31 mouse cellular contexts compared by ENCODE assay signal in genomic region chr9:63511034-63511433, GRCm38 (mm10).
A peak's percentile ranks its signal among the peaks of the same experiment; 100 is the strongest.
DNase-seq lines count a peak whose midpoint lies in the region; ATAC-seq and TF ChIP-seq lines count a peak whose summit lies in the region.
"Had no signal": no experiment of that assay in that cellular context is flagged by ENCODE, and none has a peak within 500 bp of the region (broad histone marks: within the 10 kb centered on the region; RNA-seq: fewer than 3 reads in every experiment).

No protein-coding gene starts in this region.

- no peak overlapping the region for H3K4me2 ChIP-seq in forebrain, postnatal 0 days (ENCODE audit: low read depth)
- H3K4me2 ChIP-seq in forebrain, embryonic 13.5 days, result no peak overlapping the region
- no peak overlapping the region for H3K4me2 ChIP-seq in midbrain, embryonic 14.5 days (ENCODE audit: low read length)
- H3K4me2 ChIP-seq: heart, embryonic 15.5 days; hindbrain, embryonic 15.5 days; kidney, embryonic 15.5 days; limb, embryonic 12.5 days; liver, embryonic 13.5 days; midbrain, embryonic 13.5 days had no signal

- TF ChIP-seq POLR2A in brain, embryonic 14.5 days (IDR thresholded peaks at IDR 0.05; ENCODE audit: borderline replicate concordance, extremely low read depth, insufficient read depth, insufficient read length, poor library complexity, severe bottlenecking), result no peak

- peaks cover 4% of the 10 kb centered on the region; the same call in 1 of the 2 replicates for H3K27me3 ChIP-seq in forebrain, postnatal 0 days (ENCODE audit: insufficient read depth, low read length)
- peaks cover 80% of the 10 kb centered on the region for H3K27me3 ChIP-seq in forebrain, embryonic 13.5 days
- no peaks in the 10 kb centered on the region for H3K27me3 ChIP-seq in midbrain, embryonic 14.5 days (ENCODE audit: control insufficient read depth, insufficient read depth, low read length)
- no peaks in the 10 kb centered on the region; the same call in 1 of the 2 replicates for H3K27me3 ChIP-seq in midbrain, embryonic 10.5 days (ENCODE audit: low read depth, poor library complexity, severe bottlenecking)
- H3K27me3 ChIP-seq: heart, embryonic 15.5 days; hindbrain, embryonic 15.5 days; kidney, embryonic 15.5 days; limb, embryonic 12.5 days; liver, embryonic 13.5 days had no signal

- WGBS in forebrain, postnatal 0 days, result 75% methylated on average over 4 of the region's 4 CpGs
- WGBS in forebrain, embryonic 13.5 days, result 88% methylated on average over 4 of the region's 4 CpGs
- WGBS in midbrain, embryonic 14.5 days, result 85% methylated on average over 4 of the region's 4 CpGs
- 87% methylated on average over 4 of the region's 4 CpGs for WGBS in midbrain, embryonic 10.5 days

- H3K36me3 ChIP-seq in forebrain, postnatal 0 days (ENCODE audit: insufficient read depth), result no peaks in the 10 kb centered on the region
- no peaks in the 10 kb centered on the region for H3K36me3 ChIP-seq in forebrain, embryonic 13.5 days (ENCODE audit: poor library complexity, severe bottlenecking)
- no peaks in the 10 kb centered on the region for H3K36me3 ChIP-seq in midbrain, embryonic 14.5 days (ENCODE audit: control insufficient read depth, insufficient read depth, low read length)
- H3K36me3 ChIP-seq in midbrain, embryonic 10.5 days, result no peaks in the 10 kb centered on the region
- H3K36me3 ChIP-seq: heart, embryonic 10.5 days; heart, embryonic 15.5 days; hindbrain, embryonic 15.5 days; kidney, embryonic 15.5 days; limb, embryonic 12.5 days; liver, embryonic 13.5 days; midbrain, embryonic 13.5 days had no signal

- H3K9me3 ChIP-seq in forebrain, postnatal 0 days (ENCODE audit: low read length), result no peaks in the 10 kb centered on the region
- H3K9me3 ChIP-seq in forebrain, embryonic 13.5 days (replicated peaks), result no peaks in the 10 kb centered on the region
- no peaks in the 10 kb centered on the region for H3K9me3 ChIP-seq in midbrain, embryonic 14.5 days (ENCODE audit: control insufficient read depth, low read length)
- no peaks in the 10 kb centered on the region for H3K9me3 ChIP-seq in midbrain, embryonic 10.5 days (replicated peaks)
- H3K9me3 ChIP-seq: heart, embryonic 10.5 days; heart, embryonic 15.5 days; hindbrain, embryonic 15.5 days; kidney, embryonic 15.5 days; limb, embryonic 12.5 days; liver, embryonic 13.5 days; megakaryocyte, embryonic 14.5 days; midbrain, embryonic 13.5 days had no signal

- H3K4me1 ChIP-seq in forebrain, postnatal 0 days (ENCODE audit: insufficient read depth), result no peaks in the 10 kb centered on the region
- H3K4me1 ChIP-seq in forebrain, embryonic 13.5 days, result no peaks in the 10 kb centered on the region
- H3K4me1 ChIP-seq in midbrain, embryonic 14.5 days (ENCODE audit: control insufficient read depth, insufficient read depth, low read length), result no peaks in the 10 kb centered on the region
- 0 out of 2 replicates have a peak, but pooled peaks cover 5% of the 10 kb centered on the region for H3K4me1 ChIP-seq in midbrain, embryonic 10.5 days
- H3K4me1 ChIP-seq: heart, embryonic 15.5 days; hindbrain, embryonic 15.5 days; kidney, embryonic 15.5 days; liver, embryonic 13.5 days; megakaryocyte, embryonic 14.5 days; midbrain, embryonic 13.5 days had no signal

- no peak for ATAC-seq in forebrain, postnatal 0 days
- ATAC-seq in forebrain, embryonic 13.5 days, result no peak
- no peak for ATAC-seq in midbrain, embryonic 14.5 days (ENCODE audit: low FRiP score, low TSS enrichment)
- ATAC-seq in cerebellum, adult (ENCODE audit: insufficient number of reproducible peaks, low FRiP score, low TSS enrichment), result no peak
- ATAC-seq: activated CD4-positive, CD25-positive, alpha-beta regulatory T cell, adult 4 months; midbrain, embryonic 13.5 days had no signal

- intact Hi-C loops in left cerebral cortex, adult 2 months (cut with DNase I), result no loop called here

- H3K9ac ChIP-seq in forebrain, postnatal 0 days, result no peak overlapping the region
- no peak overlapping the region for H3K9ac ChIP-seq in forebrain, embryonic 13.5 days
- no peak overlapping the region for H3K9ac ChIP-seq in midbrain, embryonic 14.5 days (replicated peaks; ENCODE audit: low read length)
- H3K9ac ChIP-seq: heart, embryonic 15.5 days; hindbrain, embryonic 15.5 days; kidney, embryonic 15.5 days; limb, embryonic 12.5 days; liver, embryonic 13.5 days; midbrain, embryonic 13.5 days had no signal

- no peak overlapping the region for H3K4me3 ChIP-seq in forebrain, postnatal 0 days (ENCODE audit: low read depth, low read length)
- H3K4me3 ChIP-seq in forebrain, embryonic 13.5 days, result no peak overlapping the region
- H3K4me3 ChIP-seq in left cerebral cortex, adult 2 months, result no peak overlapping the region
- no peak overlapping the region for H3K4me3 ChIP-seq in midbrain, embryonic 14.5 days (replicated peaks; ENCODE audit: low read depth, low read length)
- no peak overlapping the region for H3K4me3 ChIP-seq in midbrain, embryonic 10.5 days
- H3K4me3 ChIP-seq: erythroblast, embryonic 14.5 days; heart, embryonic 10.5 days; heart, embryonic 15.5 days; hindbrain, embryonic 15.5 days; kidney, embryonic 15.5 days; limb, embryonic 12.5 days; liver, embryonic 13.5 days; megakaryocyte, embryonic 14.5 days; midbrain, embryonic 13.5 days had no signal

- H3K27ac ChIP-seq in forebrain, postnatal 0 days (ENCODE audit: low read depth, low read length), result no peak overlapping the region
- no peak overlapping the region for H3K27ac ChIP-seq in forebrain, embryonic 13.5 days
- H3K27ac ChIP-seq in left cerebral cortex, adult 2 months, result no peak overlapping the region
- no peak overlapping the region for H3K27ac ChIP-seq in midbrain, embryonic 14.5 days (replicated peaks; ENCODE audit: low read depth, low read length)
- H3K27ac ChIP-seq in midbrain, embryonic 10.5 days (replicated peaks), result no peak overlapping the region
- H3K27ac ChIP-seq: heart, embryonic 10.5 days; heart, embryonic 15.5 days; hindbrain, embryonic 15.5 days; kidney, embryonic 15.5 days; limb, embryonic 12.5 days; liver, embryonic 13.5 days; midbrain, embryonic 13.5 days had no signal

- peak; percentile 45 for TF ChIP-seq CTCF in forebrain, postnatal 0 days (IDR thresholded peaks at IDR 0.05; ENCODE audit: low read depth)
- TF ChIP-seq CTCF in left cerebral cortex, adult 2 months (IDR thresholded peaks at IDR 0.05), result peak; percentile 7
- peak; percentile 32; the same call in 1 of the 2 replicates for TF ChIP-seq CTCF in brain, embryonic 14.5 days (IDR thresholded peaks at IDR 0.05; ENCODE audit: borderline replicate concordance, extremely low read depth, insufficient read depth, insufficient read length)

- peak; percentile 41 for DNase-seq in forebrain, postnatal 0 days
- no peak for DNase-seq in left cerebral cortex, adult 2 months (ENCODE audit: extremely low spot score in 1 of 2, low spot score in 2 of 2)
- DNase-seq in left cerebral cortex, adult 11 months (ENCODE audit: low spot score), result no peak
- peak; percentile 64 for DNase-seq in midbrain, embryonic 14.5 days
- DNase-seq in midbrain, embryonic 10.5 days (ENCODE audit: low spot score), result no peak
- DNase-seq in brain, embryonic 14.5 days (ENCODE audit: low read depth), result peak; percentile 49
- DNase-seq: adrenal gland, adult 8-10 months; cerebellum, adult 11-12 months; cerebellum, adult 9-11 months; gastrocnemius, postnatal 25 days; heart, adult 11 months; heart, postnatal 36 days; kidney, adult 18-20 months; kidney, postnatal 4 days; liver, embryonic 13.5 days; lung, adult 2 months; lung, postnatal 36 days; spleen, adult 18-20 months; thymus, adult 18-20 months; thymus, postnatal 36 days had no signal

Comparison
In these comparisons a context has a peak if more than half of its experiments do, and no peak if none do; other contexts are left out.
1. DNase-seq: peak in forebrain, postnatal 0 days (single experiment), midbrain, embryonic 14.5 days (single experiment) and brain, embryonic 14.5 days (single experiment); none in left cerebral cortex, adult 2 months (0 of 2), left cerebral cortex, adult 11 months (single experiment) and midbrain, embryonic 10.5 days (single experiment).
2. Peak in every context shown above with its lines, with median percentiles within 50 percentile points of each other: CTCF ChIP-seq.